Mouse (Mus musculus) fat pad, adult 2 months (tissue): ENCODE measurements at regions not wholly inside any gene's neighbourhood (a gene's known extent, or its start where the extent isn't known, plus 50 kb on each side); places are given as distances from the start of the nearest gene placed in this dataset.
"Not testable (repeated sequence)": the region's sequence is repeated elsewhere in the genome, so short reads cannot be mapped to it uniquely, and the experiment has no call there.

Experiments used
- DNase-seq: peaks from one replicate; pipeline ENCODE4 v3.0.0-alpha.2; 2011; ENCODE audit warnings: low read depth, low spot score; ENCODE audit errors: extremely low read depth

GRCm38 (mm10) chr4:8462414-8462813 is 223.6 kb upstream of the Car8 start:
- DNase-seq, result not testable (repeated sequence)

- DNase-seq, result peak; percentile 37
These were observed 215.5 kb upstream of the Car8 start for GRCm38 (mm10) chr4:8454346-8454745.

- DNase-seq, result no peak
These were observed 193.6 kb upstream of the Car8 start for GRCm38 (mm10) chr4:8432393-8432792.

GRCm38 (mm10) chr4:8431032-8431332 is 192.1 kb upstream of the Car8 start:
- DNase-seq, result no peak

GRCm38 (mm10) chr4:8430269-8431031 is 191.6 kb upstream of the Car8 start:
- DNase-seq, result no peak

- DNase-seq, result no peak
These were observed 190.9 kb upstream of the Car8 start for GRCm38 (mm10) chr4:8429771-8430170.

- DNase-seq, result no peak
These were observed 190.0 kb upstream of the Car8 start for GRCm38 (mm10) chr4:8428629-8429523.

GRCm38 (mm10) chr4:8427812-8428211 is 189.0 kb upstream of the Car8 start:
- no peak for DNase-seq

- DNase-seq, result no peak
These were observed 184.7 kb upstream of the Car8 start for GRCm38 (mm10) chr4:8423392-8424045.

GRCm38 (mm10) chr4:8421285-8421684 is 182.4 kb upstream of the Car8 start:
- no peak for DNase-seq

GRCm38 (mm10) chr4:8418374-8419031 is 179.7 kb upstream of the Car8 start:
- DNase-seq, result no peak

GRCm38 (mm10) chr4:8417821-8418220 is 179.0 kb upstream of the Car8 start:
- no peak for DNase-seq

GRCm38 (mm10) chr4:8413307-8413706 is 174.5 kb upstream of the Car8 start:
- no peak for DNase-seq

- DNase-seq, result peak; percentile 36
These were observed 161.2 kb upstream of the Car8 start for GRCm38 (mm10) chr4:8400069-8400468.

GRCm38 (mm10) chr4:8399430-8399829 is 160.6 kb upstream of the Car8 start:
- DNase-seq, result no peak

- DNase-seq, result no peak
These were observed 160.1 kb upstream of the Car8 start for GRCm38 (mm10) chr4:8398969-8399368.

- no peak for DNase-seq
These were observed 144.3 kb upstream of the Car8 start for GRCm38 (mm10) chr4:8383162-8383561.

- no peak for DNase-seq
These were observed 143.2 kb upstream of the Car8 start for GRCm38 (mm10) chr4:8382125-8382417.

GRCm38 (mm10) chr4:8381408-8382124 is 142.7 kb upstream of the Car8 start:
- no peak for DNase-seq

GRCm38 (mm10) chr4:8380711-8381338 is 142.0 kb upstream of the Car8 start:
- no peak for DNase-seq
